Mouse (Mus musculus) G1E (cell line): ENCODE measurements around the gene Hcfc2. TPM values are rescaled to one million over a fixed set of nuclear protein-coding genes. Genes with fewer than 3 reads are reported as not detected.
A peak's percentile ranks its signal among the peaks of the same experiment; 100 is the strongest.

Source experiments
- ATAC-seq: 2 replicates; pipeline ENCODE4 v1.8.0; 2016; ENCODE audit warnings: mild to moderate bottlenecking; ENCODE audit not compliant: insufficient number of reproducible peaks, poor library complexity, low FRiP score, severe bottlenecking; ENCODE audit errors: extremely low read depth
- DNase-seq: peaks from one replicate; pipeline ENCODE4 v3.0.0; 2012; ENCODE audit warnings: low spot score
- H3K27me3 ChIP-seq: 2 replicates; pipeline ENCODE4 v1.6.1; 2012; ENCODE audit warnings: mild to moderate bottlenecking, low read length, inconsistent platforms; ENCODE audit not compliant: insufficient read depth
- H3K36me3 ChIP-seq: replicated peaks from 2 replicates; pipeline ENCODE3; 2012; ENCODE audit warnings: mild to moderate bottlenecking, inconsistent platforms
- H3K4me1 ChIP-seq: 2 replicates; pipeline ENCODE4 v1.6.1; 2012; ENCODE audit warnings: low read depth, low read length, inconsistent platforms, mixed read lengths; ENCODE audit not compliant: insufficient read depth
- H3K4me3 ChIP-seq: 2 replicates; pipeline ENCODE4 v1.5.1; 2012; ENCODE audit warnings: low read depth, mild to moderate bottlenecking, inconsistent platforms, low read length, moderate library complexity, mixed read lengths
- H3K9me3 ChIP-seq: replicated peaks from 2 replicates; pipeline ENCODE4 v1.6.1; 2012; ENCODE audit warnings: inconsistent platforms
- CTCF ChIP-seq: IDR thresholded peaks from 2 replicates; pipeline ENCODE4 v1.5.1; 2012; ENCODE audit warnings: low read depth, low read length, inconsistent platforms, mixed read lengths
- GATA1 ChIP-seq: IDR thresholded peaks from 2 replicates; pipeline ENCODE4 v1.6.1; 2012; ENCODE audit warnings: borderline replicate concordance, low read length, inconsistent platforms, mixed read lengths
- GATA2 ChIP-seq: IDR thresholded peaks from 2 replicates; pipeline ENCODE4 v1.6.1; 2012; ENCODE audit warnings: low read depth, low read length, inconsistent platforms, borderline replicate concordance
- POLR2AphosphoS5 ChIP-seq: IDR thresholded peaks from 2 replicates; pipeline ENCODE4 v1.6.1; 2012; ENCODE audit warnings: low read depth, low read length, inconsistent platforms; ENCODE audit not compliant: insufficient replicate concordance
- TAL1 ChIP-seq: conservative IDR thresholded peaks from 2 replicates; pipeline ENCODE4 v1.6.1; 2012; ENCODE audit warnings: low read depth, low read length, inconsistent platforms, mixed read lengths
- polyA plus RNA-seq: library from polyadenylated mRNA; stranded (reverse); fragments of >175 nt; gene quantifications from 2 replicates; pipeline ENCODE4 v1.2.3, GENCODE M21; 2012
- total RNA-seq, 2 experiments: library from RNA; stranded (forward) in 1 of 2; stranded (reverse) in 1 of 2; fragments of 200-1000 nt in 1 of 2; fragments of >200 nt in 1 of 2; fragmentation: Nextera tagmentation in 1 of 2; gene quantifications; 2 replicates each; pipeline ENCODE4 v1.2.3; 2014 to 2017

The Hcfc2 gene
- total and polyA plus RNA-seq, 3 experiments = 3.6 to 75.2 (median 48.3) TPM

- peak; percentile 96 for ATAC-seq
- no peak for TF ChIP-seq POLR2AphosphoS5
- TF ChIP-seq GATA2 = no peak
- no peak for TF ChIP-seq TAL1
- TF ChIP-seq GATA1 = no peak
- no peak for TF ChIP-seq CTCF
Measured at GRCm38 (mm10) chr10:82763840-82764631, 68.1 kb downstream of the Hcfc2 start, which contains the start of gene Nfyb. Gene Nfyb, minus strand, starts transcription at chr10:82764144.

GRCm38 (mm10) chr10:82768901-82769300 lies 72.9 kb downstream of the Hcfc2 start:
- Histone ChIP-seq H3K9me3 (peaks cover 4% of the 10 kb centered on the region), H3K4me3 (no peak overlapping the region), H3K27me3 (peaks cover 7% of the 10 kb centered on the region; the same call in 1 of the 2 replicates), H3K4me1 (peaks cover 31% of the 10 kb centered on the region), H3K36me3 (no peaks in the 10 kb centered on the region)
- ATAC-seq (no peak), DNase-seq (no peak)
- TF ChIP-seq POLR2AphosphoS5 = no peak
- no peak for TF ChIP-seq GATA1
- no peak for TF ChIP-seq TAL1
- TF ChIP-seq CTCF = no peak
- TF ChIP-seq GATA2 = no peak

More at GRCm38 (mm10) chr10:82763840-82764631, 68.1 kb downstream of the Hcfc2 start, which contains the start of gene Nfyb:
- Histone ChIP-seq H3K9me3 (no peaks in the 10 kb centered on the region), H3K4me1 (peaks cover 42% of the 10 kb centered on the region), H3K36me3 (peaks cover 26% of the 10 kb centered on the region), H3K4me3 (peak within 1 kb of the TSS; percentile 86), H3K27me3 (peaks cover 2% of the 10 kb centered on the region; the same call in 1 of the 2 replicates)
- DNase-seq = peak; percentile 97

DNA sequence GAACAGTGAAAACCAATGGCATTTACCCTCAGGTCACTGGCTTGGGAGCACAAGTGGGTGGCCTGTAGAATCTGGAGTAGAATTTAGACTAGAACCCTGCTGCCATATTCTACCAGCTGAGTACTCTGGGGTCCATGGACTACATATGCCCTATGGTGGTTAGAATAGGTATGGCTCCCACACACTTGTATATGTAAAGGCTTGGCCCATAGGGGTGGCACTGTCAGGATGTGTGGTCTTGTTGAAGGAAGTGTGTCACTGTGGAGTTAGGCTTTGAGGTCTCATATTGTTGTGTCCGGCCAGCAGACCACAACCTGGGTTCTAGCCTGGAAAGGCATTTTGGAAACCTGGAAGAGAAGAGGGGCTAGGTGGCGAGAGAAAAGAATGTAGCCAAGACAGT lies 74.8 kb downstream of the Hcfc2 start:
- Histone ChIP-seq H3K4me1 (peaks cover 28% of the 10 kb centered on the region), H3K27me3 (peaks cover 7% of the 10 kb centered on the region; the same call in 1 of the 2 replicates), H3K36me3 (no peaks in the 10 kb centered on the region), H3K4me3 (no peak overlapping the region), H3K9me3 (peaks cover 4% of the 10 kb centered on the region)
- TF ChIP-seq CTCF = no peak
- TF ChIP-seq GATA1 = no peak
- TF ChIP-seq GATA2 = no peak
- no peak for TF ChIP-seq TAL1
- no peak for TF ChIP-seq POLR2AphosphoS5
- ATAC-seq = no peak
- DNase-seq = no peak

GRCm38 (mm10) chr10:82771595-82772170 lies 75.7 kb downstream of the Hcfc2 start:
- DNase-seq (no peak), ATAC-seq (no peak)
- H3K27me3 ChIP-seq = peaks cover 7% of the 10 kb centered on the region; the same call in 1 of the 2 replicates
- H3K4me3 ChIP-seq = no peak overlapping the region
- peaks cover 4% of the 10 kb centered on the region for H3K9me3 ChIP-seq
- TF ChIP-seq GATA2 (no peak), GATA1 (no peak), CTCF (no peak), POLR2AphosphoS5 (no peak), TAL1 (no peak)
- no peaks in the 10 kb centered on the region for H3K36me3 ChIP-seq
- peaks cover 37% of the 10 kb centered on the region for H3K4me1 ChIP-seq

GRCm38 (mm10) chr10:82774841-82775240 lies 78.9 kb downstream of the Hcfc2 start:
- DNase-seq (no peak), ATAC-seq (no peak)
- Histone ChIP-seq H3K27me3 (peaks cover 2% of the 10 kb centered on the region; the same call in 1 of the 2 replicates), H3K4me1 (peaks cover 57% of the 10 kb centered on the region), H3K4me3 (no peak overlapping the region), H3K9me3 (peaks cover 4% of the 10 kb centered on the region), H3K36me3 (no peaks in the 10 kb centered on the region)
- TF ChIP-seq POLR2AphosphoS5 (no peak), CTCF (no peak), GATA1 (no peak), TAL1 (no peak), GATA2 (no peak)

DNA sequence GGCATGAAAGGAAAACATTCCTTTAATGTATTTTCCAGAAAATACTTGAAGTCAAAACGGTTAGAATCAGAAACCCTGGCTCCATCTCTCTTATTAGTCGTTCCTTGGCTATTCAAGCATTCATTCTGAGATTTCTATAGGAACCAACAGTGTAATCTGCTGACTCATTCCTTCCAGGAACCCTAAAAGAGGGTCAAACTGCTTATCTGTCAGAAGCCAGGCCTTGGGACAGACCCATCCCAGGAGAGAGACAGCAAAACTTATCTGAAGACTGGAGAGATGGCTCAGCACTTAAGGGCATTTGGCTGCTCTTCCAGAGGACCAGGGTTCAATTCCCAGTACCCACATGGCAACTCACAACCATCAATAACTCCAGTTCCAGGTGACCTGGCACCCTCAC lies 81.1 kb downstream of the Hcfc2 start:
- Histone ChIP-seq H3K36me3 (no peaks in the 10 kb centered on the region), H3K4me1 (peaks cover 58% of the 10 kb centered on the region), H3K9me3 (peaks cover 4% of the 10 kb centered on the region), H3K27me3 (no peaks in the 10 kb centered on the region), H3K4me3 (no peak overlapping the region)
- DNase-seq (peak; percentile 60), ATAC-seq (peak; percentile 77)
- TF ChIP-seq GATA1 (no peak), CTCF (no peak), TAL1 (peak; percentile 58)
